Mouse (Mus musculus) megakaryocyte, embryonic 14.5 days (primary cell): Measurements from ENCODE around the gene Stk11.

Experiments
- FLI1 ChIP-seq: IDR thresholded peaks from 2 replicates; pipeline ENCODE4 v1.6.1; 2012; ENCODE audit warnings: low read length, inconsistent platforms, mixed read lengths
- GATA1 ChIP-seq: IDR thresholded peaks from 3 replicates; pipeline ENCODE4 v1.6.1; 2012; ENCODE audit warnings: mixed read lengths, low read length, inconsistent platforms, borderline replicate concordance

DNA sequence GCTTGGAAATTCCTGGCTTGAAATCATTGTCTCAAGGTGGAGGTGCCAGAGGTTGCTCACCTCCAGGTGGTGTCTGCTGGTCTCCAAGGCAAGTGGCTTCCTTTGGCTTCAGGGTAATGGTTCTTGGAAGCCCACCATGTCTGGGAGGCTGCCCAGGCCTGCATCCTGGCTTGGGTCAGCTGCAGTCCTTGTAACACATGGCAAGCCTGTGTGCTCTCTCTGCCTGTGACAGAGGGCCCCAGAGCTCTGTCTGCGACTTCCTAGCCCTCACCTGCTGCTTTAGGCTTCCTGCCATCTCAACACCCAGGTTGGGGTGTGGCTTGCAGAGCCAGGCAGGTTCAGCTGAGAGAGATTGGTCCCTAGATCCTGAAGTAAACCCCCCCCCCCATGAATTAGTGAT is 2.1 kb downstream of the Stk11 start:
- TF ChIP-seq GATA1 (no peak), FLI1 (no peak)
